Mouse (Mus musculus) liver (tissue): ENCODE data around the gene Krt82.
"Not testable (repeated sequence)": the region's sequence is repeated elsewhere in the genome, so short reads cannot be mapped to it uniquely, and the experiment has no call there.

Experiments
- DNase-seq: peaks from one replicate; pipeline ENCODE4 v3.0.0-alpha.2; 2020; ENCODE audit warnings: mixed read lengths

Krt82 gene

DNA sequence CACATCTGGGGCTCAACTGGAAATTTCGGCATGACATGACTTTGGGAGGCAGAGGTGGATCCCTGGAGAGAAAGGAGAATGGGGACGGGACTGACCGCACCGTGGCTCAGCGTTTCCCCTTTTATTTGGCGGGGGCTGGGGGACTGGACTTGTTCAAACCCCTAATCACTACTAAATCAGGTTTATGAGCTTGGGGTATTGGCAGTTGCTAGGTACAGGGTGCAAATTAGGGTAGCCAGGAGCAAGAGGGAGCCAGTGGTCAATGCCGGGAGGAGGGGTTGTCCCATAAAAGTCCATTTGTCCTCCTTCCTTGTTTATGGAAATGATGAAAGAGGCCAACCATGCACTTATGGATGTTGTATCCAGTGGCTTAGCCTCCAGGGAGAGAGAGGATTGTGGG is at the start of gene Krt82:
Gene Krt82 (minus strand): TSS at position 101 of the 400 bp plus-strand sequence.
- no peak for DNase-seq

DNA sequence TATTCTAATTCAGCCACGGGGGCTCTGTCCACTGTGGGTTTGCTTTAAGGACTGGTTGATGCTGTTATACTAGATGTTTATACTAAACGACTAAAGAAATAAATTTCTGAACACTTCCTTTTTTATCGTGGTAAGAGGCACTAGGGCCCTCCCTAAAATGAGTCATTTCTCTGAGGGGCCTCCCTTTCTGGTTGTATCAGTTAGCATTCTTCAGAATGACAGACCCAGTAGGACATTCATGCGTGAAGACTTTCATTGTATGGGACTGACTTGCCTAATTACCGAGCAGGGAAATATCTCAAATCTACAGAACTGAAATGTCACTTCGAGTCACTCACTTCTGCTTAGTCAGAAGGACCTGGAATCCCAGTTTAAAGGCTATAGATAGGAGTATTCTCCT is 48.7 kb upstream of the Krt82 start:
- DNase-seq, result no peak

DNA sequence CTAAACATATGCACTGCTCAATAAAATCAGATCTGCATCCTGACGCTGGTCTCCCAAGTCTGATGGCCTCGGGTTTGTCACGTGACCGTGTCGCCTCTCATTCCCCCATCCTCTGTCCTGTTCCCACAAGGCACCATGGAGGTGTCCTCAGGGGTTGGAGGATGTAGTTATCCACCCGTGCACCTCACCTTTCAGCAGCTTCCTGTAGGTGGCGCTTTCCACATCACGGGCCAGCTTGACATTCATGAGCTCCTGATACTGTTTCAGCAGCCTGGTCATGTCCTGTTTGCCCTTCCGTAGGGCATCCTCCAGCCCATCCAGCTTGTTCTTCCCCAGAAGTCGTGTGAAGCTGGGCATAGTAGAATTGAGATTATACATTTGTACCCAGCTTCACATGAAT is 37.7 kb upstream of the Krt82 start:
- DNase-seq, result no peak

DNA sequence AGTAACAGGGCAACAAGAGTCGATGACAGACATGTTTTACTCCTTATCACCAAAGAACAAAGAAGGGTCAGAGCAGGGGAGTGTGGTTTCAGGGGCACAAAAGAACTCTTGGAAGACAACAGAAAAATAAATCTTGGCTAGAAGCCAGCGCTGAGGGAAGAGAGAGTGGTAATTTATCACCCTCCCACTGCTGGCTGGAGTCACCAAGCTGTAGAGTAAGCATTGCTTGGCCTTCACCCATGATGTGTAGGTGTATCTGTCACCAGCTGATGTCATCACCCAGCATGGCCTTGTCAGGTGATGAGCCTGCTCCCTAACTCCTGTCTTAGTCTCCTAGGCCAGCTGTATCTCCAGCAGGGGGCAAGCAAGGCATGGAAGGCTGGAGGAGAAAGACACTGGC is 34.0 kb upstream of the Krt82 start:
- no peak for DNase-seq

DNA sequence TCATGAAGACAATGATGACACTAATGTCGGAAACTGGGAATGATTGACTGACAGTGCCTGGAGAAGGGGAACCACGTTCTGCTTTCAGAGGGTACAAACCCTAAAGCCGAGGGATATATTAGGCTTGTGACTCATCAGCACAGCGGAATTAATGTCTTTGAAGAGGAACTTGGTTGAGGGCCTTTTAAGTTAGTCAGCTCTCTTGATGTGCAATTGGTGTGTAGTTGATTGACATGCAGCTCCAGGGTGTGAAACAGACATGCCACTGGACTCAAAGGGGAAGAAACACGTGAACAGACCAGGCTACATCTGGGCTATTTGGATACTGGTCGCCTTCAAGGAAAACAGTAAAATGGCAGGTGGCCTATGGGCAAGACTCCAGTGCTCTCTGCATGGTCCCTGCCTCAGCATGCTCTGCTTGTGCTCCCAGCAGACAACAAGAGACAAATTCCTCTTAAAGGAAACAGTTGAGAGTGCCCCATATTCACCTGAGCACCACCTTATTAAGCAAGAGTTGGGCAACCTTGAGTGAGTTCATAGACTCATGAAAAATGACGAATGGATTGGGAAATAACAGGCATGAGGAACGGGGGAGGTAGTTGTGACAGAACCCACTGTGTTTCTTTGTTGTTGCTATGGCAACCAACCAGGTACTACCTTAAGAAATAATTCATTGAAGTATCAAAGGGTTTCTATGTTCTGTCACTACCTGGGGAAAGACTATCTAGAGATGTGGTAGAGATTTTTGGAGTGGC is 32.9 kb upstream of the Krt82 start:
- no peak for DNase-seq

DNA sequence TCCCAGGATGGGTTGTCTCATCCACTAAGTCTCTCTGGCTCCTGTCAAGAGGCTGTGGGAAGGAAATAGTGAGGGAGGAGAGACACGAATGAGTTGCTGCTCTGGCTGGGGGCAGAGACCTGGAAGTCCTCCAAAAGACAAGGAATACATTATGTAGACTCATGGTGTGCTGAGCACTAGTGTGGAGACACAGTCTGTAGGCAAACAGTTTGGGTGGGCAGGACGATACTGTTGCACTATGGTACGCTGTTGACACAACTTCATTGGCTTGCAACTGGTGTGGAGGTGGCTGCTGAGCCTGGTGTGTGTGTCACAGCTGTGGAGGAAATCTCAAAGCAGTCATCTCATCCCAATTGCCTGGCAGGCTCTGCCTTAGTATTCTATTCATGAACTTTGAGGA is 31.2 kb upstream of the Krt82 start:
- DNase-seq, result no peak

DNA sequence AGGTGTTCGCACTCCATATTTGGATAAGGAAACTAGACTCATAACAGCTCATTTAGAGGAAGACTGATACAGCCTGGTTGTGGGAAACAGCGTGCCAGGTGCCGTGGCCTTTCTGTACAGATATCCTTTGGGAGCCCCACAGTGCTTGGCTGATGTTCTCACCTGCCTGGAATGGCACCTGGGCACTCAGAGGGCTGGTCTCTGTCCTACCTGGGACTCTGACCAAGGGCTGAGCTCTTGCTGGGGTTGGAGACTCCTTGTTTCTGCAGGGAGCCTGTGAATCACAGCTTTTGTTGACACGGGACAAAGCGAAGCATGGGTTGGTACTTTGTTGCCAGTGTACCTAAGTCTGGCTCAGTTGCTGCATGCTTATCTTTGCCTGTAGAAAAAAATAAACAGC is 25.0 kb upstream of the Krt82 start:
- no peak for DNase-seq

DNA sequence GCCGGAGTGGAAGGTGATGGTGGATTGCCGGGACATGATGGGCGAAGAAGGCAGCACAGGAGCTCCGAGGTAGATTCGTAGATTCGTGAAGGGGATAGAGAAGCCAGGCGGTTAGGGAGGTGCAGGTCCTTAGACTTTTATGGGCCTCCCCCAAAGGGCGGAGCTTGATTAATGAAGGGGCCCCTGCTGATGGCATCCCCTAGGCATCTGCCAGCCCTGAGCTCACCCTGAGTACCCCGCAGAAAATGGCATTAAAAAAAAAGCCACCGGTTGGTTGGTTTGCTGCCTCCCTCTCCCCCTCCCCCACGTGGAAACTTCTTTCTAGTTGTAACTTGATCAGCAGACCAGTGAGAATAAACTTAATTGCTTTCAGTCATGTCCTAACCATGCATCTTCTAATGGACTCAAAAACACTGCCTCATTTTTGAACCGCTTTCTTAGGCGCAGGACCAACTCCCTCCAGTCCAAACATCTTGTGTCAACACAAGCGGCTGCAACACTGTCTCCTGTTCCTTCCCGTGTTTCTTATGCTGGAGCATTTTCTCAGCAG is 23.4 kb upstream of the Krt82 start, which contains the start of gene Krt75:
Gene Krt75 (minus strand): TSS at position 109 of the 550 bp plus-strand sequence.
- no peak for DNase-seq

DNA sequence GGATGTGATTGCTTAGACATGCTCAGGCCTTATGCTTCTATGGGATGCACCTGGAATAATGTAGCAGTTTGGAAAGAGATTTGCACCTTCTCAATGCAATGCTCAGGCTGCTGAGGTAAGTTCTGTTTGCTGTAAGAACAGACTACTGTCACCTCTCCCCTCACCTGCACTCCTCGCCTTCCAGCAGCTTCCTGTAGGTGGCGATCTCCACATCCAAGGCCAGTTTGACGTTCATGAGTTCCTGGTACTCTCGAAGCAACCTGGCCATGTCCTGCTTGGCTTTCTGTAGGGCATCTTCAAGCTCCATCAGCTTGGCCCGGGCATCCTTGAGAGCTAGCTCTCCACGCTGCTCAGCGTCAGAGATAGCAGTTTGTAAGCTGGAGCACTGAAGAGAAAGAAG is 17.3 kb upstream of the Krt82 start:
- peak; percentile 11 for DNase-seq

DNA sequence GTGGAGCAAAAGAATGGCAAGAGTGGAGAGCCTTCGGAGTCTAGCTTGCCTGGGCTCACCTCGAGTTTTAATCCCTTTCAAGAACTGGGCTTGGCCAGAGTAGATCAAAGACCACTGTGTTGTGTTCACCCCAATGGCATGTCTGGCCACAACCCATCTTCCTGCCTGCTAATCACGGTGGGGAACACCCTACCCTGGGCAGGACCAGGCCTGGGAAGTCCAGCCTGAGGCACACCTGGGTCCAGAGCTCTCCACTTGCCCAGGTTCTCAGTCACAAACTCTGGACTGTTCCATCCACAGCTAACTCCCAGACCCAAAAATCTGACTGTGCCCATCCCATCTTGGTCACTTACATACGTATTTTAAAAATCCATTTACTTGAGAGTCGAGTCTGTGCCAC is 12.4 kb upstream of the Krt82 start, which contains the start of gene Krt90:
Gene Krt90 (minus strand): TSS at position 101 of the 400 bp plus-strand sequence.
- DNase-seq, result no peak

DNA sequence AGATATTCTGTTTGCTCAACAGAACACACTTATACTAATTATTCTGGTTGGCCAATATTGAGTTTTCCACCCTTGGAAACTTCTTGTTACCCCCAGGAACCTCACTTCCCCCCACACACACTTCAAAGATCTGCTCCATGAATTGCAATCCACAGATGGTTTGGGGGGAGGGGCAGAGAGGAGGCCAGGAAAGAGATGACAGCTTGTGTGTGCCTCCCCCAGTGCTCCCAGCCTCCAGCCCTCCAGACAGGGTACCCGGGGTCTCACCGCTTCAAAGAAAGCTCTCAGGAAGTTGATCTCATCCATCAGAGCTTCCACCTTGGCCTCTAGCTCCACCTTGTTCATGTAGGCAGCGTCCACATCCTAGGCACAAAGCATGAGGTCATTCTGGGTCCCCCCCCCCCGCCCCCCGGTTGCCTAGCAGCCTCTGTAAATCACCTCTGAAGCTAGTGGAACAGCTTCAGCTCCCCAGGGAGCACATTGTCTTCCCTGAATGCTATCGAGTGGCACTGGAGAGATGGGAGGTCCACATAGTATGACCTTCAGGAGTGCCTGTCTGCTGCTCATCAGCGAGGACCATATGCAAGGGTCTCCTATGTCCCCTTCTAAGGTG is 7.7 kb upstream of the Krt82 start:
- no peak for DNase-seq

DNA sequence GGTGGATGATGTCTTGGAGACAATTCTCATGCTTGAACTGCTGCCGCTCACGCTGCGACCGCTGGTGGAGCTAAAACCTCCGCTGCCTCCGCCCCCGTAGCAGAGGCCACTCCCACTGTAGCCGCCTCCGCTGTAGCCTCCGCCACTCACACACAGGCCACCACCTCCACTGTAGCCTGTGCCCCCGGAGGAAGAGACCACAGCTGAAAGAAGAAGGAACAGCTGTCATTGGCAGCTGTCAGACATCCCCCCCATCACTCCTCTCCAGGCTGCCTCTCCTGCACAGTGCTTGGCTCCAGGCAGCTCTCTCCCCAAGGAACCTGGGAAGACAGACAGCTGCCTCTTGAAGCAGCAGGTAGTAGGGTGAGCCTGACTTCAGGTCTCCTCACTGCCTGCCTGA is 2.7 kb upstream of the Krt82 start:
- DNase-seq, result peak; percentile 31

DNA sequence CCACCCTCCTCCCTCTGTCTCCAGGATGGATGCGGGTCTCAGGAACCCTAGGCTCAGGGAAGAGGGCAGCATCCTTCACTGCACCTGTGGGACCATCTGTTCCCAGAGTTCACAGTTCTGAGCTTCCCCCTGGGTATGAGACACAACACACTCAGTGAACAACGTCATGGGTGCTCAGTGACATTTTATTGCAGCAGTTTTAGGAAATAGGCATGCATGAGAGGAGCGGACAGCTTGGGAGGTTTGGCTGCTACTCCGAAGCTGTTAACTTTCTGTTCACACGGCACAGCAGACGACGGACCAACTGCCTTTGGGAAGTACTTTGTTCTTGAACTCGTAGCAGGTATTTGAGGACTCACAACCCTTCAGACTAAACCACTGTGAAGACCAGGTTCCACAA is 1.7 kb upstream of the Krt82 start:
- DNase-seq, result no peak

DNA sequence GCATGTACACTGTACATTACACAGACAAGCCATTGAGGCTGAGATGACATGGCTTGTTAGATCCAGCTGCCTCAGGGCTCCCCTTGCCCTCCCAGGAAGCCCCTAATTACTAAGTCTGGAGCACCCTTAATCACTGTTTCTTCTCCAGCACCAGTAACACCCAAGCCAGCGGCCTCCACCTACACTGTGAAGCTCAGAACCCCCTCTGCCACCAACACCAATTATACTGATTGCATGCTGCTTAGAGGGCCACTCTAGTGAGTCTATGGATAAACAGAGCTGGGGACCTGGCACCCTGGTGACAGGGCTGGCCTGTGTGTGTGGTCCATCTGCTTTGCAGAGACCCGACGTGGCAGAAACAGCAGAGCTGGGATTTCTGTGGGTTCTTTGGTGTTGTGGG is 6.0 kb downstream of the Krt82 start:
- no peak for DNase-seq

DNA sequence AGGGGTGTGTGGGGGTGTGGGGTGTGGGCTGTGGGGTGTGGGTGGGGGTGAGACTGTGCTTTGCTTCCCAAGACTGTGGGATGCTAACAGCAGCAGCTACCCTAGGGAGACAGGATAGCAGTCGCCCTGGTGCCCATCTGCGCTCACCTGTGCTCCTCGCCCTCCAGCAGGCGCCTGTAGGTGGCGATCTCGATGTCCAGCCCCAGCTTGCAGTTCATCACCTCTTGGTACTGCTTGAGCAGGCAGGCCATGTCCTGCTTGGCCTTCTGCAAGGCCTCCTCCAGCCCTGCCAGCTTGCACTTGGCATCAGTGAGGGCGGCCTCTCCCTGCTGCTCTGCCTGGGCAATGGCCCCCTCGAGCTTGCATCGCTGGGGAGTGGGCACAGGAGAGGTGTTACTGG is 7.9 kb downstream of the Krt82 start:
- DNase-seq, result no peak

DNA sequence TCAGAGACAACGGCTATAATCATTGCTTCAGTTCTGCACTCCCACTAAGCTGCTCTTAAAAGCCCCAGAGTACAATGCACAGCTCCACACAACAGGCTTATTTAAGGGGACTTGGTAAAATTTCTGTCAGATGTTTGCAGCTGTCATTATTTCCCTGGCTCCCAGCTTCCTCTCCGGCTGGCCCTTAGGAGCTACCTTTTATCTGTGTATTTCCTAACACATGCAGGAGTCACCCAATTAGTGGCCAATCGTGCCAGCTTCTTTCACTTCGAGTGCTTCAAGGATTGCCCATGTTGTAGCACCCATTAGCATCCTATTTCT is 11.9 kb downstream of the Krt82 start:
- no peak for DNase-seq

DNA sequence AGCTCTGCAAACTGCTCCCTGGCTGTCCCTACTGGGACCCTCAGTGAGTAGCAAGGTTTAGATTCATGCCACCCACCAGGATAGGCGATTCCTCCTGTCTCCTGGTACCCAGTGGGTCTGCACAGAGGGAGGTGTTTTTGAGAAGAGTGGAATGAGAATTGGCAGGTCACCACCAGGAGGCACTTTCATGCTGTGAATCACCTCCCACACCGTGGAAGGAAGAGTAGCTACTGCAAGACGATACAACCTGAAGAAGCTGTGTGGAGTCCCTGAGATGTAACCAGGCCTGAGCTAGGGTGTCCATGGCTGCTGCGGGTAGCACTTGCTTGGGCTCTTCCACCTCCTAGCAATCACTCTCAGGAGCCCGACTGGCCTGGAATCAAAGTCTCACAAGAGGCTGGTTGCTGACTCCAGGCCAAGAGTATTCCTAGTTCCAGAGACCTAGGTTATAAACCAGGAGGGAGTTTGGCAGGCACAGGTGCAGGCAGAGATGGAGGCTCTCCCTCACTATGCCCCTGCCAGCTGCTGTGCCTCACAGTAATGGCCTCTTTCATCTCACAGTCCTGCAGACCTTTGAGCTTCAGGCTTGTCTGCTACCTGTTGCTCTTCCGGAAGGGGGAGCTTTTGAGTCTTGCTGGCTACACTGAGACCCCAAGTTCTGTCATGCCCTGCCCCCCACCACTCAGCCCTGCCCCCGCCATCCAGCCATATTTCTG is 12.4 kb downstream of the Krt82 start:
- DNase-seq, result no peak

DNA sequence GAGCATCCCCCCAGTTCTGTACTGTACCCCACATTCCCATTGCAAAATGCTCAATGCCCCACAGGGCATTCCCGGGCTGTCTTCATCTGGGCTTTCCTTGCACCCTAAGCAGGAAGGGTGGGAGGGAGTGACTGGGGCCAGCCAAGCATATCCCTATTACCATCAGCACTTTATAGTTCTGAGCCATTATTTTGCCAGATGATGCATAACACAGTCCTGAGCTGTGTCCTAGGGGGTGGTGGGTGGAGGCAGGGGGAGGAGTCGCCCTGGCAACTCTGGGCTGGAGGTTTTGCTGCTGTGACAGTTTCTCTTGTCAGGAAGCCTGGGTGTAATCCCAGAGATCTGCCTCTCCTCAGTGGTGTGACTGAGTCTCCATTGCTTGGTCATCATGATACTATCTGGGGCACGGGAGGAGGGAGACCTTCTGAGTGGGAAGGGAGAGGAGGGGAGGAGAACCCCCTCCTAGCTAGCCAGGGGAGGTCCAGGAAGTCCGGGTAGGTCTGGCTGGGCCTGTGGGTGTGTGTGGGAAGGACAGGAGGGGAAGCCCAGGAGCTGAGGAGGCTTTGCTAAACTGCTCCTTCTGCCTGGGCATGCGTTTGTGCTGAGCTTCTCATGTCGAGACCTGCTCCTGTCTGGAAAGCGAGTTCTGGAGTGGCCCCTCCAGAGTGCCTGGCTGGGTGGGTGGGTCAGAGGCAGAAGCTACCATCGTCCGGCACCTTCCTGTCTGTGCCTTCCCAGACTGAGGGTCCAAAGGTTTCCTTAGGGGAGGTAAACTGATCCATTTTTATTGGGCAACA is 14.2 kb downstream of the Krt82 start:
- DNase-seq, result no peak

DNA sequence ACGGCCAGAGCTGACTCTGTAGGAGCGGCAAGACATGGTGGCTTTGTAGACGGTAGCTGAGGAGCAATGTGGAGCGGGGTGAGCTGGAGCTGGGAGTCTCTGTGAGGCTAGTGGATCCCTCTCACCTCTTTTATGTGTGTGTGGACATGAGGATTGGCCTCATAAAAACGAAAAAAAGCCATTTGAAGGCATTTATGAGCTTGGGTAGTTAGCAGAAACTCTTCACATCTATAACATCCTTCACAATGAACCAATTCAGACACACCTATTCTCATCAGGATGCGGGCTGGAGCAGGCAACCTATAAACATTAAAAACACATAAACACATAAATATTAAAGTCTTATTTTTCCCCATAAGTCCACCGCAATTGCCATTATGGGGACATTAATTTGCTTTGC is 17.7 kb downstream of the Krt82 start, which contains the start of gene Krt84:
Gene Krt84 (minus strand): TSS at position 101 of the 400 bp plus-strand sequence.
- DNase-seq, result no peak

DNA sequence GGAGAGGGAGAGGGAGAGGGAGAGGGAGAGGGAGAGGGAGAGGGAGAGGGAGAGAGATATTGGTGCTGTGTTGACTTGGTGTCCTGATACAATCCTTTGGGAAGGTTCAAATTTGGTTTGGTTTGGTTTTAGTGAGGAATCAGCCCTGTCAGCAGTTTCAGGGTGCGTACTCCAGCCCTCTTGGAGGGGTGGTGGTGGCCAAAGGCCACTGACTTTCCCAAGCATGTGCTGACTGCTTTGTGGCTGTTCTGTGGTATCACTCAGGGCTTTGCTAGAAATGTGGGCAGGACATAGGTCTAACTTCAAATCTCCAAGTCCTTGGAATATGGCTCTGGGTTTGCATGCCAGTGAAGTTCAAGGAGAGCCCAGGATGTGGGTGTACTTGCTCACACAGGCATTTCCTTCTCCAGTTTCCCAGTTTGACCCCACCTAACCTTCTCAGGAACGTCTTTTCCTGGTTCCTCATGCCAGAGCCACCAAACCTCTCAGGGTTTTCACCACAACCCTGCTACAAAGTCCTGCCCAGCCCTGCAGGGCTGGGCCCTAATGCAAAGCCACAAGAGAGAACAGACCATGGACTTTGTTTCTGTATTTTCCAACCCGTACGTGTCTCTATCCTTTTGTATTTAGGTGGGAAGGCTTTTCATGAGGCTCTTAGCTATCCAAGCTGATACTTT is 27.8 kb downstream of the Krt82 start:
- no peak for DNase-seq

DNA sequence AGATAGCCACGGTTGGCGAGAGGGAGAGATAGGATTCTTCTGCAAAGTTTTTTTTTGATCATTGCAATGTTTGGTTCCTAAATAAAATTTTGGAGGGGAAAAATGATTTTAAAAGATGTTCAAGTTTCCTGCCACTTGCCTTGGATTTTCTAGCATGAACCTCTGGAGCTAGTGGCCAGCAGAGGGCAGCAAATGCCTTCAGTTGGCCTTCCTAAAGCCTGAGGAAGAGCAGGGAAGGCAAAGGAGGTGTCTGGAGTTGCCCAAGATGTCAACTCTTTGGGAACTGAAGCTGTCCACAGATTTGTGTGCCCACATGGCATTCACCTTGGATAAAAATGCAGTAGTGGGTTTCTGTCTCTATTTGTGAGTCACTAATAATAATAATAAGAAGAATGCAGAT is 30.7 kb downstream of the Krt82 start:
- DNase-seq, result peak; percentile 61

DNA sequence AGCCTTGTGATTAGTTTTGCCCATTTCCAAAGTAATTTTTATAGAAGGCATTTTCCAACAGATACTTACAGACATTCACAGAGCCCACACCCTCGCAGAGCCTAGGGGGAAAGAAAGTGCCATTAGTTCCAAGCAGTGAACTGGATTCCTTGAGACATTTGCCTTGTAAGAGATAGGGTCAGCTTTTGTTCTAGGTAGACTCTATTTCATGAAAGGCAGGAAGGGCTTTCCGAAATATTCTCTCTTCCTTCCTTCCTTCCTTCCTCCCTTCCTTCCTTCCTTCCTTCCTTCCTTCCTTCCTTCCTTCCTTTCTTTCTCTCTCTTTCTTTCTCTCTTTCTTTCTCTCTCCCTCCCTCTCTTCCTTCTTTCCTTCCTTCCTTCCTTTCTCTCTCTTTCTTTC is 33.3 kb downstream of the Krt82 start, which contains the start of gene Gm49425:
Gene Gm49425 (minus strand): TSS at position 101 of the 400 bp plus-strand sequence.
- not testable (repeated sequence) for DNase-seq
